Mouse (Mus musculus) left cerebral cortex, postnatal 36 days (tissue): Measurements from ENCODE around the gene Gm21767. TPM values are rescaled to one million over a fixed set of nuclear protein-coding genes. Genes with fewer than 3 reads are reported as not detected.
"Not testable (repeated sequence)": the region's sequence is repeated elsewhere in the genome, so short reads cannot be mapped to it uniquely, and the experiment has no call there.

Source experiments
- DNase-seq, 2 experiments: peaks; one replicate each; pipeline ENCODE4 v3.0.0; 2021 to 2022; ENCODE audit warnings: low spot score in 2 of 2, mixed read lengths in 1 of 2
- intact Hi-C: fragments of 180-260 bp; cut with DNase I; formaldehyde crosslinking; loops from one replicate; pipeline ENCODE4 v1.15.1; 2025
- total RNA-seq, 2 experiments: library from RNA; stranded (reverse); gene quantifications; 2 replicates each; pipeline ENCODE4 v1.2.3; 2021

The Gm21767 gene
- not detected for total RNA-seq

DNA sequence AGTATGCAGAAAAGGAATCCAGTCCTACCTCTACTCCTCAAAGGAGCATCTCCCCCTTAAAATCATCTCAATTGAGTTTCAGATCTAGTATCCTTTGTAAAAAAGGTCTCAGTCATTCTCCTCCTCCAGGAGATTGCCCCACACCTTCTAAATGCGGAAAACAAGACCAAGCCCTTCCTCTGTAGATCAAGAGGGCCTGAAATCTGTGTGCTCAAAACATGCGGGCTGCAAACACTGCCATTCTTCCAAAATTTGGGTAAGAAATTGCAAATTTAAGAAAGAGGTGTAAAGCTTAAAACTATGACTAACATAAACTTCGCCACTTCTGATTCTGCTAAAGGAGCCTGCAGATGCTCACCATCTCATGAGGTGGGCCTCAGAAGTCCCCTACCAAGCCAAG lies at the start of gene Gm21767:
Gm21767 (plus strand) TSS at position 301 of the 400 bp plus-strand sequence.
- DNase-seq, intact Hi-C loops: not testable (repeated sequence)
